Mouse (Mus musculus) lung, postnatal 0 days (tissue): ENCODE measurements around the gene Pdgfd.

Source experiments
- CTCF ChIP-seq: IDR thresholded peaks from 2 replicates; pipeline ENCODE4 v1.5.1; 2016; ENCODE audit warnings: antibody characterized with exemption, mild to moderate bottlenecking
- EP300 ChIP-seq: IDR thresholded peaks from 2 replicates; pipeline ENCODE4 v1.6.1; 2016; ENCODE audit warnings: antibody characterized with exemption, mild to moderate bottlenecking, control low read depth

DNA sequence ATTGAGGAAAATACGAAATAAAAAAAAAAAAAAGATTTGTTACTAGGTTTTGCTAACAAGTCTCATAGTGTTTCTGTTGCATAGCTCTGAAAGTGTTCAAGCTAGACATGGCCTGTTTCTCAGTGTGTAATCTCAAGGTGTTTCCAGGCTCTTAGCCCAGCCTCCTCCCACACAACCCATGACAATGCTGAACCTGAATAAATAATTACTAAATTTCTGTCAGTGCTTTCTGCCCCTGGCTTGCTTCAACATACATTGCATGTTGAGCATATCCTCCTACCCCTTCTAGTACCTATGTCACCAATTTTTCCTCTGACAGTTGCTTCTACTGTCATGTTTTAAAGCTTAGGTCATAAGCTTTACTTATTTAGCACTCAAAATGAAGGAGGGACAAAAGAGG, 171.0 kb downstream of the Pdgfd start:
- no peak for TF ChIP-seq CTCF
- no peak for TF ChIP-seq EP300
